Mouse (Mus musculus): Measurements from ENCODE around the gene Cdh13. TPM values are rescaled to one million over a fixed set of nuclear protein-coding genes. Genes with fewer than 3 reads are reported as not detected.

The Cdh13 gene
- total RNA-seq, 2 experiments from 2014 or later: 68.9 to 69.9 TPM

- no peak for DNase-seq (ENCODE audit: low spot score in 2 of 2)
These were observed 268.9 kb downstream of the Cdh13 start for GRCm38 (mm10) chr8:118552397-118552796.

DNA sequence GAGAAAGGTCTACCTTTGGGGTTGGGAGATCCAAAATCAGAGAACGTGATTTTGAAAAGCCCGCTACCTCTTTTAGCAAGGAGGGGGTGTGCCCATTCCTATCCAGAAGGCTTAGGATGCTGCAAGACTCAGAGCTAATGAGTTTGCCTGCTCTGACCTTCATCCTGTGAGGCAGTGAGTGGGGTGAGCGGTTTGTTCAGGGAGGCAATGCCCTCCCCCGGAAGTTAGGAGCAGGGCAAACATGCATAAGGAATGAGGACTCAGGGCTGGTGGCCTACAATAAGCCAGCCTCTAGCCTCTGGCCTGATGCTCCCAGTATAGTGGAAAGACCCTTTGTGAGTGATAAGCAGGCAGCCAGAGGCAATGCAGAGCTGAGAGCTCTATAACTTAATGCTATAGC is 269.3 kb downstream of the Cdh13 start:
- no peak for DNase-seq (ENCODE audit: low spot score in 2 of 2)

GRCm38 (mm10) chr8:118564024-118564423 is 280.5 kb downstream of the Cdh13 start:
- DNase-seq (ENCODE audit: low spot score in 2 of 2): no peak

DNA sequence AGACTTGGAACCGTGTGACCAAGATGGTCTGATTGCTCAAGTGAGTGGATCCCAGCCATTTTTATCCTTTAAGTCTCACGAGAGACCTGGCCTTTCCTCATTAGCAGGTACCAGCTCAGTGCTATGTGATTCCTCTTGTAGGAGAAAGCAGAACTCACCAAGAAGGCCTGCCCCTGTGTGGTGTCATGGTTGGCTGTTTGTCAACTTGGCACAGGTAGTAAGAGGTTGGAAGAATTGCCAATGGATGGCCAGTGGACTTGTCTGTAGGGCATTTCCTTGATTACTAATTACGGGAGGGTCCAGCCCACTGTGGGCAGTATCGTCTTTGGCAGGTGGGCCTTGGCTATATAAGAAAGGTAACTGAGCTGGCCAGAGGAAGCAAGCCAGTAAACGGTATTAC is 281.7 kb downstream of the Cdh13 start:
- no peak for DNase-seq (ENCODE audit: low spot score in 2 of 2)

DNA sequence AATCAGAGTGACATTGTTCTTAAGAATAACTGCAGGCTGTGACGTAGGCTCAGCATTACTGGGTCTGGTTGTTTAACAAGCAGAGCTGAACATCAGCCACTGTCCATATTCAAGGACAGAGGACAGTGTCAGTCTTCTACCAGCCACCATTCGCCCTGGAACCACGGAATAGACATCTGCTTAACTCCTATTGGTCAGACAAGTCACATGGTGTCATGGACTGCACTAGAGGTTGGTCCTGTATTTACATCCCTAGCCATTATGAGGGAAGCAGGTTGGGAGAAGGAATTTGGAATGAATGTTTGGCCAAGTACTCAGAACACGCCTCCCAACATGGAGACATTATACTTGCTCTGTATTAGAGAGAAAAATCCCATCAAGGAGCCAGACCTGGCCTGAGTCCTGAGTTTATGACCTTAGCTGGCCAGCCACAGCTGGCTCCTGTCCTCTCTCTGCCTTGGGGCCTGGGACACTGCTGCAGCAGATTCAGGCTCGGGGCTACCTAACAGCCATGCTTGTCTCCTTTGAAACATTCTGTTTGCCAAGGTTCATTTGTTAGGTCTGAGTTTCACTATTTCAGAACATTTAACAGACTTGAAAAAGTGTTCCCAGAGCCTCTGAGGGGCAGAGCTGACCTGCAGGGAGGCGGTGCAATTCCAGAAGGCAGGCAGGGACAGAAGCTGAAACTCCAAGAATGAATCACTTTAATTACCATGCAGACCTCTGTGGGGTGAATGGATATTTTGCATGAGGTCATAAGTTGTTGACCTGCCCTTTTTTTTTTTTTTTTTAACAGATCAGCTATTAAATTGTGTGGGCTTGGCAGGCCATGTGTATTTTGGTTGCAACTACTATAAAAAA is 282.6 kb downstream of the Cdh13 start:
- no peak for DNase-seq (ENCODE audit: low spot score in 2 of 2)

DNA sequence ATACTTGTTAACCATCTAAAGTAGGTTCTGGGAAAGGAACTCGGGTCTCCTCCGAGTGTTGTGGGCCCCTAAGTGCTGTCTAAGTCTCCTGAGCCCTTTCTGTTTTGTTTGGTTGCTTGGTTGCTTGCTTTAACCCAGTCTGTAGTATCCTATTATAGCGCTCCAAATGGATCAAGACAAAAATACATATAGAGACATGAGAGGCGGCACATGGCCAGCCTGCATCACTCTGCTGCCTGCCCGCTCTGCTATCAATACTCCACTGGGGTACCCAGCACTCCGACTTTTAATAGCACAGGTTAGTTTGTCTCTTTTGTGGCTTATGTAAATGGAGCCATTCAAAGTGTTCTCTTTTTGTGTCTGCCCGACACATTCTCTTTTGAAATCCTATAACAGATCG is 285.8 kb downstream of the Cdh13 start:
- DNase-seq (ENCODE audit: low spot score in 2 of 2): no peak

- DNase-seq (ENCODE audit: low spot score in 2 of 2): no peak
These were observed 297.7 kb downstream of the Cdh13 start for GRCm38 (mm10) chr8:118581256-118581655.

GRCm38 (mm10) chr8:118582185-118582584 is 298.7 kb downstream of the Cdh13 start:
- DNase-seq (ENCODE audit: low spot score in 2 of 2): no peak

DNA sequence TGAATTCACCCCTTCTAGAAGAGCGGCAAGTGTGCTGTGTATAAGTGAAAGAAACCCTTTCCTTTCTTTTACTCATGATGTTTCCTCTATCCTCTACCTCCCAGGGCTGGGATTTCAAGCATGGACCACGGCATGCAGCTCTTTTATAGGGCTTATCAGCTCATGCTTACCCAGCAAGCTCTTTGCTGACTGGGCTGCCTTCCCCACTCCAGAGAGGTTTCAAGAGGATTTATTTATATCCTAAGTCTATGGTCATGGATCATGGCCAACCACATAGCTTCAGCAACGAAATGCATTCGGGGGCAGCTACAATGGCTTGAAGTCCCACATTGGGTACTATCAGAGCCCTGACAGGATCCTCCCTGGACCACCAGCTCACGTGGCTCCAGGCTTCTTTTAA is 304.4 kb downstream of the Cdh13 start:
- DNase-seq (ENCODE audit: low spot score in 2 of 2): no peak

- no peak for DNase-seq (ENCODE audit: low spot score in 2 of 2)
These were observed 313.3 kb downstream of the Cdh13 start for GRCm38 (mm10) chr8:118596816-118597215.

GRCm38 (mm10) chr8:118601376-118601775 is 317.8 kb downstream of the Cdh13 start:
- DNase-seq (ENCODE audit: low spot score in 2 of 2): no peak

DNA sequence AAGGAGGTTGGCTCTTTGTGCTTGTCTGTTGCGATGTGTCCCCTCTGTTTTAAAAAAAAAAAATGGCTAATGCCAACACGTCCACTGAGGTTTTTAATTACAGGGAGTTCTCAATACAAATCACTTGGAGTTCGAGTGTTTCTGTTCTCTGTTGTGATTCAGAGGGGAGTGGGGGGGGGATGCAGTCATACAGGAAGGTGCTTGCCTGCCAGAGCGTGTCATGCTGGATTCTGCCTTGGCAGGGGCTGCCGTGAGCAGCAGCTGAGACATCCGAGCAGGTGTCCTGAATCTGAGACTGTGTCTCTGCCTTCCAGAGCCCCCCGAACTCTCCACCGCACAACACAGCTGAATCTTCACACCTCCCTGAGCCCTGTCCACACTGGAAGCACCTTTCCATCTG is 318.5 kb downstream of the Cdh13 start:
- no peak for DNase-seq (ENCODE audit: low spot score in 2 of 2)

DNA sequence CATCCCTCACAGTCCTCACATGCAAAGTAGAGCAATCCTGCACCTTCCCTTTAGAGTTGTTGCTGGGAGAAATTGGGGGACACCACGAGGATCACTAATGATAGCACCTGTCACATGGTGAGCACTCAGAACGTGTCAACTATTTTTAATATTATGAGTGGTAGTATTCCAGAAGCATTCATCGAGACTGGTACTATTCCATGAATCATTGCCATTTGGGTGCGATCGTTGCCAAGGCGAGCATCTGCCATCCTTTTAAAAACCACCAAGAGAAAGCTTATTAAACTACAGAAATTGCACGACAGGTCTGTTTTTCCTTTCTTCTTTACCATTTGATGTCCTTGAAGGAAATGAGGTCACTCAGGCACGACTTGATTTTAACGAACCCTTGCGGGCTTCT is 328.0 kb downstream of the Cdh13 start:
- peak; percentile 29 to 53 for DNase-seq (ENCODE audit: low spot score in 2 of 2)

DNA sequence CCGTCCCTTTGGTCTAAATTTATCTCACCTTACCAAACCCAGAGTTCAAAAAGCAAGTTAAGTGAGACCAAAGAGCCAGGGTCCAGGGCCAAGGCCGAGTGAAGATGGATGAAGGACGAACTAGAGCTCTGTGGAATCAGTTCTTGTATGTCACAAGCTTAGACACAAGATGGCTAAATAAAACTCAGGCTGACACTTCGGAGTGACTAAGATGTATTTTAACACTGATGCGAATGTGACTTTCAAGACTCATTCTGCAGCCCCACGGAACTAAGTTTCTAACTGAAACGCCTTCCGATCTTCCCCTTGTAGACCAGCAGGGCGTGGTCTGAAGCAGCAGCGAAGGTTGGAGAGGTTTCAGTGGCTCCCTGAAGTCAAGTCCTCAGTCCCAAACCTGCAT is 334.7 kb downstream of the Cdh13 start:
- DNase-seq (ENCODE audit: low spot score in 2 of 2): no peak

GRCm38 (mm10) chr8:118626425-118626824 is 342.9 kb downstream of the Cdh13 start:
- DNase-seq (ENCODE audit: low spot score in 2 of 2): no peak

- DNase-seq (ENCODE audit: low spot score in 2 of 2): no peak
These were observed 344.2 kb downstream of the Cdh13 start for GRCm38 (mm10) chr8:118627737-118628136.

- DNase-seq (ENCODE audit: low spot score in 2 of 2): no peak
These were observed 345.2 kb downstream of the Cdh13 start for GRCm38 (mm10) chr8:118628702-118629101.

- DNase-seq (ENCODE audit: low spot score in 2 of 2): no peak
These were observed 351.9 kb downstream of the Cdh13 start for GRCm38 (mm10) chr8:118635296-118636060.

DNA sequence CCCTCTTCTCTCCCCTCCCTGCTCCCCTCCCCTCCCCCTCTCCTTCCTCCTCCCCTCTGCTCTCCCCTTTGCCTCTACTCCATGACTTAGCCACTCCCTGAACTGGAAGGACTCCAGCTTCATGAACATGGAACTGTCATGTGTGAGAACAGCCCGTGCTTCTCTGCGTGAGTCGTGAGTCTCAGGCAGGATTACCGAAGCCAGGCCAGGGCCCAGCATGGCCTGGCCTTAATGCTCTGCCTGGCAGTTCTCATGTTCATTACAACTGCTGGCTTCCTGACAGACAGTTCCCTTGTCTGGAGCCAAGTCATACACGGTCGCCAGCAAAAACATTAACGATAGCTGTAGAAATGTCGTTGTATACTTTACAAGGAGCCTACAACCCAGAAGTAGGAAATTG is 356.1 kb downstream of the Cdh13 start:
- DNase-seq (ENCODE audit: low spot score in 2 of 2): no peak

- DNase-seq (ENCODE audit: low spot score in 2 of 2): no peak
These were observed 358.3 kb downstream of the Cdh13 start for GRCm38 (mm10) chr8:118641799-118642198.

DNA sequence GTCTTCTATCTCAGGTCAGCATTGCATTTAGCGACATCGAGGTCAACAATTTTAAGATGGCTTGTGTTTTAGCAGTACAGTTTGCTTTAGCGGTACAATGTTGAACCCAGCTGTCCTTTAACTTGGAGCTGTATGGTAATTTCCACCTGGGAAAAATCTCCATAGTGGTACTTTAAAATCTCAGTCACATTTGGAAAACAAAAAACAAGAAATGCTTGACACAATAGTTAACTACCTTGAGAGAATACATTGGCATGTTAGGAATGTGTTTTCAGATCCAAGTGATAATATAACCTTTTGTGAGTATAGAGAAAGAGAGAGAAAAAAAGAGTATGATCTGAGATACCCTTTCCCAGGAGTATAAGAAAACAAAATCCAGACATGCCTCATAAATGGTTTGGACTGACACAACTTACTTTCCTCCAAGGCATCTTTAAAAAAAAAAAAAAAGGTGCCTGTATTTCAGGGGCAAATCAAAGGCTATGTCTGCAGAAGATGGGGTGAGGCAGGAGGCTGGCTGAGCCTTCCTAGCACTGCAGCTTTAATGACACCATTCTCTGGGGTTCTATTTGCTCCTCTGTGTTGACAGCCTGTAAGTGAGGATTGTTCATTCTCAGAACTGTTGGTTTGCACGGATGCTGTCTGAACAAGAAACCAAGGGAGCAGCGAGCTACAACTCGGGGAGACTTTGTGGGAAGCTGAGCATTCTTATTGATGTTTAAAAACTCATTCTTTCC is 365.4 kb downstream of the Cdh13 start:
- no peak for DNase-seq (ENCODE audit: low spot score in 2 of 2)

- no peak for DNase-seq (ENCODE audit: low spot score in 2 of 2)
These were observed 366.4 kb downstream of the Cdh13 start for GRCm38 (mm10) chr8:118649981-118650380.

Data from left cerebral cortex, adult 18-20 months (tissue).